Mouse (Mus musculus) heart, postnatal 0 days (tissue): Measurements from ENCODE around the gene Dnah17. TPM values are rescaled to one million over a fixed set of nuclear protein-coding genes. Genes with fewer than 3 reads are reported as not detected.

Source experiments
- ATAC-seq: fragments of 200-750 bp; cut with Nextera tagmentation; 2 replicates; pipeline ENCODE4 v1.8.0; 2017; ENCODE audit warnings: low read depth, moderate number of reproducible peaks, moderate library complexity; ENCODE audit not compliant: insufficient read depth
- DNase-seq: peaks from one replicate; pipeline ENCODE4 v3.0.0-alpha.2; 2016; ENCODE audit warnings: low spot score
- H3K27ac ChIP-seq: fragments of 300-500 bp; sonication (generic); 2 replicates; pipeline ENCODE4 v1.5.1; 2014; ENCODE audit warnings: low read depth, mild to moderate bottlenecking
- H3K27me3 ChIP-seq: fragments of 300-500 bp; sonication (generic); 2 replicates; pipeline ENCODE4 v1.6.1; 2014; ENCODE audit warnings: low read length, mixed read lengths; ENCODE audit not compliant: control insufficient read depth, insufficient read depth
- H3K36me3 ChIP-seq: fragments of 300-500 bp; sonication (generic); replicated peaks from 2 replicates; pipeline ENCODE4 v1.6.1; 2014; ENCODE audit warnings: low read length, mixed read lengths; ENCODE audit not compliant: control insufficient read depth, insufficient read depth
- H3K4me1 ChIP-seq: fragments of 300-500 bp; sonication (generic); 2 replicates; pipeline ENCODE4 v1.6.1; 2014; ENCODE audit warnings: antibody characterized with exemption; ENCODE audit not compliant: control insufficient read depth, insufficient read depth
- H3K4me2 ChIP-seq: fragments of 300-500 bp; sonication (generic); 2 replicates; pipeline ENCODE4 v1.6.1; 2014; ENCODE audit warnings: low read depth, mild to moderate bottlenecking, low read length, moderate library complexity
- H3K4me3 ChIP-seq: fragments of 300-500 bp; sonication (generic); 2 replicates; pipeline ENCODE4 v1.5.1; 2014; ENCODE audit warnings: low read depth, low read length
- H3K9ac ChIP-seq: fragments of 300-500 bp; sonication (generic); replicated peaks from 2 replicates; pipeline ENCODE4 v1.6.1; 2014; ENCODE audit warnings: low read depth, low read length, mixed read lengths
- H3K9me3 ChIP-seq: fragments of 300-500 bp; sonication (generic); replicated peaks from 2 replicates; pipeline ENCODE4 v1.6.1; 2016; ENCODE audit warnings: low read length; ENCODE audit not compliant: control insufficient read depth
- CTCF ChIP-seq: IDR thresholded peaks from 2 replicates; pipeline ENCODE4 v1.5.1; 2016; ENCODE audit warnings: antibody characterized with exemption, control low read depth, low read depth
- EP300 ChIP-seq: IDR thresholded peaks from 2 replicates; pipeline ENCODE4 v1.6.1; 2016; ENCODE audit warnings: antibody characterized with exemption, low read depth
- WGBS: fragments of 180-500 bp; shearing (Covaris S2); extraction: QIAGEN DNeasy Blood & Tissue Kit; methylation state at CpG from one replicate; pipeline ENCODE4 v1.1.7; 2014; 5-methylcytosine and 5-hydroxymethylcytosine counted together
- polyA plus RNA-seq: library from polyadenylated mRNA; unstranded; fragments of >200 nt; fragmentation: Nextera tagmentation; extraction: Ambion mirVana; gene quantifications from 2 replicates; pipeline ENCODE4 v1.2.1, GENCODE M21; 2015
- total RNA-seq: library from RNA; depleted of rRNA; stranded (reverse); fragments of >200 nt; gene quantifications from 2 replicates; pipeline ENCODE4 v1.2.3, GENCODE M21; 2014; ENCODE audit warnings: low replicate concordance

Gene Dnah17
- total and polyA plus RNA-seq, 2 experiments from 2014 or later = 0.04 TPM; not detected in 1

GRCm38 (mm10) chr11:118143731-118144130 is 13.3 kb upstream of the Dnah17 start:
- no peak for DNase-seq
- peaks cover 6% of the 10 kb centered on the region; the same call in 1 of the 2 replicates for H3K4me1 ChIP-seq
- 90% methylated on average over 4 of the region's 4 CpGs for WGBS
- no peak overlapping the region for H3K4me3 ChIP-seq
- H3K27ac ChIP-seq = no peak overlapping the region
- no peak for TF ChIP-seq CTCF
- no peak for TF ChIP-seq EP300
- no peak overlapping the region for H3K9ac ChIP-seq
- no peaks in the 10 kb centered on the region for H3K36me3 ChIP-seq
- H3K27me3 ChIP-seq = no peaks in the 10 kb centered on the region
- H3K9me3 ChIP-seq = no peaks in the 10 kb centered on the region; the same call in 1 of the 2 replicates
- H3K4me2 ChIP-seq = no peak overlapping the region
- no peak for ATAC-seq

GRCm38 (mm10) chr11:118142547-118143165 is 12.2 kb upstream of the Dnah17 start:
- ATAC-seq = no peak
- H3K27ac ChIP-seq = no peak overlapping the region
- H3K9ac ChIP-seq = no peak overlapping the region
- 33% methylated on average over 7 of the region's 7 CpGs for WGBS
- TF ChIP-seq EP300 = no peak
- no peak for TF ChIP-seq CTCF
- H3K36me3 ChIP-seq = no peaks in the 10 kb centered on the region
- H3K4me3 ChIP-seq = no peak overlapping the region
- H3K4me1 ChIP-seq = peaks cover 6% of the 10 kb centered on the region; the same call in 1 of the 2 replicates
- no peaks in the 10 kb centered on the region; the same call in 1 of the 2 replicates for H3K9me3 ChIP-seq
- H3K4me2 ChIP-seq = no peak overlapping the region
- no peaks in the 10 kb centered on the region for H3K27me3 ChIP-seq
- no peak for DNase-seq

GRCm38 (mm10) chr11:118140771-118141565 is 10.5 kb upstream of the Dnah17 start:
- no peak for TF ChIP-seq EP300
- TF ChIP-seq CTCF = no peak
- no peaks in the 10 kb centered on the region; the same call in 1 of the 2 replicates for H3K9me3 ChIP-seq
- H3K27ac ChIP-seq = no peak overlapping the region
- peaks cover 6% of the 10 kb centered on the region; the same call in 1 of the 2 replicates for H3K4me1 ChIP-seq
- H3K4me2 ChIP-seq = no peak overlapping the region
- no peaks in the 10 kb centered on the region for H3K36me3 ChIP-seq
- no peaks in the 10 kb centered on the region for H3K27me3 ChIP-seq
- DNase-seq = no peak
- WGBS = 65% methylated on average over 10 of the region's 10 CpGs
- no peak overlapping the region for H3K9ac ChIP-seq
- no peak overlapping the region for H3K4me3 ChIP-seq
- ATAC-seq = no peak

- no peaks in the 10 kb centered on the region for H3K27me3 ChIP-seq
- H3K9me3 ChIP-seq = no peaks in the 10 kb centered on the region; the same call in 1 of the 2 replicates
- WGBS = 95% methylated on average over 6 of the region's 6 CpGs
- peaks cover 14% of the 10 kb centered on the region for H3K4me1 ChIP-seq
- H3K36me3 ChIP-seq = no peaks in the 10 kb centered on the region
- ATAC-seq (no peak), DNase-seq (no peak)
- no peak overlapping the region for H3K4me3 ChIP-seq
- no peak overlapping the region for H3K9ac ChIP-seq
- TF ChIP-seq EP300 (no peak), CTCF (no peak)
- H3K4me2 ChIP-seq = no peak overlapping the region
- H3K27ac ChIP-seq = no peak overlapping the region
Measured at GRCm38 (mm10) chr11:118138347-118138746, 7.9 kb upstream of the Dnah17 start.

GRCm38 (mm10) chr11:118136172-118136632 is 5.8 kb upstream of the Dnah17 start:
- Histone ChIP-seq H3K4me3 (no peak overlapping the region), H3K36me3 (no peaks in the 10 kb centered on the region), H3K27ac (no peak overlapping the region), H3K4me1 (peaks cover 16% of the 10 kb centered on the region), H3K9ac (no peak overlapping the region), H3K4me2 (no peak overlapping the region), H3K9me3 (no peaks in the 10 kb centered on the region; the same call in 1 of the 2 replicates), H3K27me3 (no peaks in the 10 kb centered on the region)
- no peak for TF ChIP-seq EP300
- TF ChIP-seq CTCF = no peak
- ATAC-seq (no peak), DNase-seq (no peak)
- WGBS = 33% methylated on average over 5 of the region's 5 CpGs
